Mouse (Mus musculus): Measurements from ENCODE around the gene Arhgef6.
A peak's percentile ranks its signal among the peaks of the same experiment; 100 is the strongest.

Gene Arhgef6

GRCm38 (mm10) chrX:57326487-57327221 is 11.9 kb downstream of the Arhgef6 start:
- peak; percentile 50 for DNase-seq (ENCODE audit: low read depth, low spot score)
- Histone ChIP-seq H3K36me3 (ENCODE audit: control insufficient read depth, insufficient read depth, low read length, poor library complexity, severe bottlenecking) (no peaks in the 10 kb centered on the region), H3K27me3 (ENCODE audit: control insufficient read depth, insufficient read depth, low read length, poor library complexity, severe bottlenecking) (no peaks in the 10 kb centered on the region)

- H3K27me3 ChIP-seq (ENCODE audit: control insufficient read depth, insufficient read depth, low read length, poor library complexity, severe bottlenecking) = no peaks in the 10 kb centered on the region
These were observed 12.6 kb downstream of the Arhgef6 start for GRCm38 (mm10) chrX:57325861-57326461.

GRCm38 (mm10) chrX:57324891-57325290 is 13.6 kb downstream of the Arhgef6 start:
- no peaks in the 10 kb centered on the region for H3K27me3 ChIP-seq (ENCODE audit: control insufficient read depth, insufficient read depth, low read length, poor library complexity, severe bottlenecking)
- no peaks in the 10 kb centered on the region for H3K36me3 ChIP-seq (ENCODE audit: control insufficient read depth, insufficient read depth, low read length, poor library complexity, severe bottlenecking)
- no peak for DNase-seq (ENCODE audit: low read depth, low spot score)

More at GRCm38 (mm10) chrX:57325861-57326461, 12.6 kb downstream of the Arhgef6 start:
- H3K36me3 ChIP-seq (ENCODE audit: control insufficient read depth, insufficient read depth, low read length, poor library complexity, severe bottlenecking) = no peaks in the 10 kb centered on the region
- no peak for DNase-seq (ENCODE audit: low read depth, low spot score)

- Histone ChIP-seq H3K27me3 (ENCODE audit: control insufficient read depth, insufficient read depth, low read length, poor library complexity, severe bottlenecking) (no peaks in the 10 kb centered on the region), H3K36me3 (ENCODE audit: control insufficient read depth, insufficient read depth, low read length, poor library complexity, severe bottlenecking) (no peaks in the 10 kb centered on the region)
- no peak for DNase-seq (ENCODE audit: low read depth, low spot score)
These were observed 26.5 kb downstream of the Arhgef6 start for GRCm38 (mm10) chrX:57312066-57312465.

GRCm38 (mm10) chrX:57309993-57310392 is 28.5 kb downstream of the Arhgef6 start:
- H3K27me3 ChIP-seq (ENCODE audit: control insufficient read depth, insufficient read depth, low read length, poor library complexity, severe bottlenecking) = no peaks in the 10 kb centered on the region
- DNase-seq (ENCODE audit: low read depth, low spot score) = no peak
- no peaks in the 10 kb centered on the region for H3K36me3 ChIP-seq (ENCODE audit: control insufficient read depth, insufficient read depth, low read length, poor library complexity, severe bottlenecking)

- DNase-seq (ENCODE audit: low read depth, low spot score) = peak; percentile 67
- Histone ChIP-seq H3K27me3 (ENCODE audit: control insufficient read depth, insufficient read depth, low read length, poor library complexity, severe bottlenecking) (no peaks in the 10 kb centered on the region), H3K36me3 (ENCODE audit: control insufficient read depth, insufficient read depth, low read length, poor library complexity, severe bottlenecking) (0 out of 2 replicates have a peak, but pooled peaks cover 2% of the 10 kb centered on the region)
These were observed 31.8 kb downstream of the Arhgef6 start for GRCm38 (mm10) chrX:57306747-57307146.

GRCm38 (mm10) chrX:57304784-57305287 is 33.7 kb downstream of the Arhgef6 start:
- peak; percentile 65 for DNase-seq (ENCODE audit: low read depth, low spot score)
- Histone ChIP-seq H3K27me3 (ENCODE audit: control insufficient read depth, insufficient read depth, low read length, poor library complexity, severe bottlenecking) (no peaks in the 10 kb centered on the region), H3K36me3 (ENCODE audit: control insufficient read depth, insufficient read depth, low read length, poor library complexity, severe bottlenecking) (0 out of 2 replicates have a peak, but pooled peaks cover 4% of the 10 kb centered on the region)

GRCm38 (mm10) chrX:57303188-57303878 is 35.2 kb downstream of the Arhgef6 start:
- peak; percentile 65 for DNase-seq (ENCODE audit: low read depth, low spot score)
- 0 out of 2 replicates have a peak, but pooled peaks cover 4% of the 10 kb centered on the region for H3K36me3 ChIP-seq (ENCODE audit: control insufficient read depth, insufficient read depth, low read length, poor library complexity, severe bottlenecking)
- H3K27me3 ChIP-seq (ENCODE audit: control insufficient read depth, insufficient read depth, low read length, poor library complexity, severe bottlenecking) = no peaks in the 10 kb centered on the region

- DNase-seq (ENCODE audit: low read depth, low spot score) = no peak
- H3K27me3 ChIP-seq (ENCODE audit: control insufficient read depth, insufficient read depth, low read length, poor library complexity, severe bottlenecking) = no peaks in the 10 kb centered on the region
These were observed 39.6 kb downstream of the Arhgef6 start for GRCm38 (mm10) chrX:57298946-57299345.

GRCm38 (mm10) chrX:57288458-57288857 is 50.1 kb downstream of the Arhgef6 start:
- 0 out of 2 replicates have a peak, but pooled peaks cover 1% of the 10 kb centered on the region for H3K36me3 ChIP-seq (ENCODE audit: control insufficient read depth, insufficient read depth, low read length, poor library complexity, severe bottlenecking)
- no peaks in the 10 kb centered on the region for H3K27me3 ChIP-seq (ENCODE audit: control insufficient read depth, insufficient read depth, low read length, poor library complexity, severe bottlenecking)
- DNase-seq (ENCODE audit: low read depth, low spot score) = no peak

More at GRCm38 (mm10) chrX:57298946-57299345, 39.6 kb downstream of the Arhgef6 start:
- H3K36me3 ChIP-seq (ENCODE audit: control insufficient read depth, insufficient read depth, low read length, poor library complexity, severe bottlenecking) = 0 out of 2 replicates have a peak, but pooled peaks cover 5% of the 10 kb centered on the region

- Histone ChIP-seq H3K36me3 (ENCODE audit: control insufficient read depth, insufficient read depth, low read length, poor library complexity, severe bottlenecking) (0 out of 2 replicates have a peak, but pooled peaks cover 1% of the 10 kb centered on the region), H3K27me3 (ENCODE audit: control insufficient read depth, insufficient read depth, low read length, poor library complexity, severe bottlenecking) (no peaks in the 10 kb centered on the region)
- DNase-seq (ENCODE audit: low read depth, low spot score) = no peak
These were observed 52.2 kb downstream of the Arhgef6 start for GRCm38 (mm10) chrX:57286281-57286680.

- DNase-seq (ENCODE audit: low read depth, low spot score) = no peak
- Histone ChIP-seq H3K27me3 (ENCODE audit: control insufficient read depth, insufficient read depth, low read length, poor library complexity, severe bottlenecking) (no peaks in the 10 kb centered on the region), H3K36me3 (ENCODE audit: control insufficient read depth, insufficient read depth, low read length, poor library complexity, severe bottlenecking) (peaks cover 1% of the 10 kb centered on the region; the same call in 1 of the 2 replicates)
These were observed 56.3 kb downstream of the Arhgef6 start for GRCm38 (mm10) chrX:57282184-57282583.

- DNase-seq (ENCODE audit: low read depth, low spot score) = no peak
- peaks cover 2% of the 10 kb centered on the region; the same call in 1 of the 2 replicates for H3K36me3 ChIP-seq (ENCODE audit: control insufficient read depth, insufficient read depth, low read length, poor library complexity, severe bottlenecking)
- H3K27me3 ChIP-seq (ENCODE audit: control insufficient read depth, insufficient read depth, low read length, poor library complexity, severe bottlenecking) = no peaks in the 10 kb centered on the region
These were observed 60.8 kb downstream of the Arhgef6 start for GRCm38 (mm10) chrX:57277560-57278335.

- H3K27me3 ChIP-seq (ENCODE audit: control insufficient read depth, insufficient read depth, low read length, poor library complexity, severe bottlenecking) = no peaks in the 10 kb centered on the region
- H3K36me3 ChIP-seq (ENCODE audit: control insufficient read depth, insufficient read depth, low read length, poor library complexity, severe bottlenecking) = no peaks in the 10 kb centered on the region
- no peak for DNase-seq (ENCODE audit: low read depth, low spot score)
These were observed 75.0 kb downstream of the Arhgef6 start for GRCm38 (mm10) chrX:57263515-57263914.

Measured in splenic B cell, adult 2 months (primary cell).